Mouse (Mus musculus) mature B cell (primary cell): ENCODE measurements around the gene H3f3a.

ENCODE experiments used
- in situ Hi-C: fragments of 300-500 bp; cut with MboI; formaldehyde crosslinking; loops from 2 replicates; pipeline ENCODE4 v1.14.3; 2019

The H3f3a gene

DNA sequence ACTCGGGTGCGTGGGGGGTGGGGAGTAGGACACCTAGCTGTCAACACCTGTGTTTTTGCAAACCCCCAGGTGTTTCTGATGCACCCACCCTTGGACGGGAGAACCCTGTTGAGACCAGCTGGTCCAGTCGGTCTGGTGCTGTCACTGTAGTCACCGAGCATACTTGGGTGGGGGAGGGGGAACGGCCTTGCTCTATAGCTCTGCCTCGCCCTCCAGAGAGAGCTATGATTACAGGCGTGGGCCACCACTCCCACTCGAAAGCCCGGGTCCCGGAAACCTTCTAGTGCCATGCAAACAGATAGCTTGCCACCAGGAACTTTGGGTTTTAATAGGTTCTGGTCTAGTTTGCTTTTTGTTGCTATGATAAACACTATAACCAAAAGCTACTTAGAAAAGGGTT is 51.6 kb downstream of the H3f3a start:
- in situ Hi-C loops = loop anchor here (5.0 to 10.0 kb wide), 2 partner anchors 45 to 327 kb away; no protein-coding TSS in a partner anchor

DNA sequence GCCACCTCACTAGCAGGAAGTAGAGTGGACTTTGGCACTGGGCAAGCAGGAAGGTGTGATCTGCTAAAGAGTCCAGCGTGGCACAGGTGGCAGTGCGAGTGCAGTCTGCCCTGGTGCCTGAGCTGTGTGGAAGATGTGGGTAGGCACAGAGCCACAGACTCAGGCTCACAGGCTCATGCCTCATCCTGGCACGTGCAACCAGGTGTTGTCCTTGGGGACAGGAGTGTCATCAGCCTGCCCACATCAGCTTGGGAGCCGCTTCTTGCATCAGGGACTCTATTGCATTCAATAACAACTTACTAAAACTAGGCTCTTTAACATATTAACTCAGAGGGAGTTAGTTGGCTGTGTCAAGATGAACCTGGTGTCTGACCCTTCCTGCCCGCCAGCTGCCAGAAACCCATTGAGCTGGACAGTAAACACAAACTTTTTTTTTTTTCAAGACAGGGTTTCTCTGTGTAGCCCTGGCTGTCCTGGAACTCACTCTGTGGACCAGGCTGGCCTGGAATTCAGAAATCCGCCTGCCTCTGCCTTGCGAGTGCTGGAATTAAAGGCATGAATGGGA is 55.7 kb downstream of the H3f3a start:
- in situ Hi-C loops = no loop called here

DNA sequence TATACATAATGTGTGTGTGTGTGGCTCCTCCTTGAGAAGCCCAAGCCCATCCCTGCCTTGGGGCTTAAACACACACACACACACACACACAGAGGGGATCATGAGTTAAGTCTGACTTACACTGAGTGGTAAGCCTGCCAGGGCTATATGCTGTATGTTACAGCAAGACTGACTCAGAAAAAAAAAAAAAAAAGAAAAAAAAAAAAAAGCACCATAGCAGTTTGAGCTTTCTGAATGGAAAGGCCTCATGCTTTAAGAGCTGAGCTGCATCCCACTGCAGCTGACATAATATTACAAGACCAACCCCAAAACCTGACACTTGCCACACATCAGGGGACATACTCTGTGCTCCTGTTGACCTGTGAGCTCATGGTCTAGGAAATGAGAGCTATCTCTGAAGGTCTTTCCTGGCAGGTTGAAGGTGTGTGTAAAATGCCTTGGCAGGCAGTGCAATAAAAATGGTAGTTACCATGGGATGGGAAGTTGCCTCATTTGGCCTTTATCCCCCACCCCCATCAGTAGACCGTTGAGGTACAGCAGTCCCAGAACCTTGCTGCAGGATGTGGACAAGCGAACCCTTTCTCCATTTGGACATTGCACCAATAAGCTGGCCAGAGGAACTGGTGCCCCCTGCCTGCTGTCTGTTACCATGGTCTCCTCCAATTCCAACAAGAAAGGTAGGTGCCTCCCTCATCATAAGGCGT is 56.3 kb downstream of the H3f3a start:
- in situ Hi-C loops = no loop called here

DNA sequence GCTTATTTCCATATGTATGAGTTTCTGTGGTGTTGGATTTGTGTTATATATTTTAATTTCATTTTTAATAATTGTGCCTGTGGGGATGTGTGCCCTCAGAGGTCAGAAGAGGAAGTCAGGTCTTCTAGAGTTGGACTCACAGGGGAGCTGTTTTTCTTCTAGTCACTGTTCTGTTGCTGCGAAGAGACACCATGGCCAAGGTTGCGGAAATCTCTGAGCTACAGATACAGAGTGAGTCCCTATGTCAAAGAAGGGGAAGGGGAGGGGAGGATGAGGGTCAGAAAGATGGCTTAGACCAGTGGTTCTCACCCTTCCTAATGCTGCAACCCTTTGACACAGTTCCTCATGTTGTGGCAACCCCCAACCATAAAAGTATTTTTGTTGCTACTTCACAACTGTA is 57.0 kb downstream of the H3f3a start:
- in situ Hi-C loops = no loop called here

DNA sequence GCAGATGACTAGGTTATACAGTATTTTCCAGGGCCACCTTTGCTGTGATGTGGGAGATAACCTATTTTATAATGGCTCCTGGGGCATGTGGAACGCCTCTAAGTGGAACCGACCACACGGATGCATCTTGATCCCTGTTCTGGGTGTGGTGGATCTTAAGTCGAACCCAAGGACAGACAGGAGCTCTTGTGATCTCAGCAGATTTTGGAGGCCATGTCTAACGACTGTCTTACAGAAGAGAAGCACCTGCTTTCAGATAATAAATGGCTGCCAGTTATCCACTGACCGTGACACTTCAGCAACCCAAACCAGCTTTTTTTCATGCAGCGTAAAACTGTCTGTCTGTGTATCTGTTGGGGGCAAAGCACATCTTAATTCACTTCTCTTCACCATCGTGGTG is 59.4 kb downstream of the H3f3a start:
- in situ Hi-C loops = no loop called here

DNA sequence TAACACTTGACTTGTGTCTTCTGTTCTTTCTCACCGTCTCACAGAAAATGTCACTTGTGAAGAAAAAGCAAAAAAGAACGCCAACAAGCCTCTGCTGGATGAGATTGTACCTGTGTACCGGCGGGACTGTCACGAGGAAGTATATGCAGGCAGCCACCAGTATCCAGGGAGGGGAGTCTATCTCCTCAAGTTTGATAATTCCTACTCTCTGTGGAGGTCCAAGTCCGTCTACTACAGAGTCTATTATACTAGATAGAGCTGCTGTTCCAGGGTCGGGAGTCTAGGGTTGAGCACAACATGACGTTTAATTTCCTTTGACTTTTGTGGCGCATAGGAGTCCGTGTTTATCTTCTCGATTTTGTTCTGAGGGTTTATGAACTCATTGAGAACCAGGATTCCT is 61.6 kb downstream of the H3f3a start:
- in situ Hi-C loops = no loop called here
